Mouse (Mus musculus): ENCODE measurements around the gene Dnajc7. TPM values are rescaled to one million over a fixed set of nuclear protein-coding genes. Genes with fewer than 3 reads are reported as not detected.

Gene Dnajc7
- polyA plus RNA-seq, 1 experiment from 2014 or later = 91.9 TPM

DNA sequence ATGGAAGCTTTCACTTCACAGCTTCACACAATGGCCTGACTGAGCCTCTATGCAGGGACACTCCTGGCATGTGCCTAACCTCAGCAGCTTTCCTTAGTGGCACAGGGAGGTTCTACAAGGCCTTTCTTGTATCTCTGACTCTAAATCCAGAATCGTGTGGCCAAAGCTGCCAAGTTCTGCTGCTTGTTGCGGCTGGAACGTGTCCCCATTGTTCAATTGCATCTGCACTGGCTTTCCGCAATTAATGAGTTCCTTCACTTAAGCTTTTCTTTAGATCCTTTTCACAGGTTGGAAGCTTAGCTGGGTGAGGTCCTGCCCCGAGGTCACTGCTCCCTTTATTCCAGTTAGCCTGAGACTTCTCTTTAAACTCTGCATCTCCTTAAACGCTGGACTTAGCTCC is 86.1 kb downstream of the Dnajc7 start:
- WGBS = 63% methylated on average over 6 of the region's 6 CpGs
- Histone ChIP-seq H3K4me2 (replicated peaks; ENCODE audit: low read depth) (no peak overlapping the region), H3K4me3 (ENCODE audit: low read depth, low read length) (no peak overlapping the region), H3K9me3 (ENCODE audit: control insufficient read depth, low read length) (no peaks in the 10 kb centered on the region), H3K9ac (ENCODE audit: low read length) (no peak overlapping the region), H3K27ac (replicated peaks) (no peak overlapping the region), H3K4me1 (replicated peaks; ENCODE audit: control insufficient read depth, insufficient read depth) (no peaks in the 10 kb centered on the region), H3K36me3 (ENCODE audit: control insufficient read depth, insufficient read depth, low read length) (no peaks in the 10 kb centered on the region), H3K27me3 (ENCODE audit: control insufficient read depth, insufficient read depth, low read length) (no peaks in the 10 kb centered on the region)
- ATAC-seq (ENCODE audit: low FRiP score, low TSS enrichment) = no peak
- DNase-seq (ENCODE audit: low spot score) = no peak
- TF ChIP-seq EP300 (optimal IDR thresholded peaks at IDR 0.05) (no peak), CTCF (IDR thresholded peaks at IDR 0.05; ENCODE audit: low read depth) (no peak)

Other genes with a start within 250 kb of the Dnajc7 start
- gene Jup, start 222.4 kb downstream of the Dnajc7 start, polyA plus RNA-seq (2015; fragmentation: Nextera tagmentation; extraction: Ambion mirVana) = 234 and 259 TPM in 2 replicates
- gene P3h4, start 205.3 kb downstream of the Dnajc7 start, polyA plus RNA-seq (2015; fragmentation: Nextera tagmentation; extraction: Ambion mirVana) = 40.6 and 43.2 TPM in 2 replicates
- 59.5 and 62.1 TPM in 2 replicates for gene Fkbp10, start 204.5 kb downstream of the Dnajc7 start, polyA plus RNA-seq (2015; fragmentation: Nextera tagmentation; extraction: Ambion mirVana)
- 69.6 and 70.7 TPM in 2 replicates for gene Nt5c3b, start 178.4 kb downstream of the Dnajc7 start, polyA plus RNA-seq (2015; fragmentation: Nextera tagmentation; extraction: Ambion mirVana)
- 0.16 and 0.22 TPM in 2 replicates for gene Klhl10, start 178.3 kb downstream of the Dnajc7 start, polyA plus RNA-seq (2015; fragmentation: Nextera tagmentation; extraction: Ambion mirVana)
- gene Klhl11, start 147.4 kb downstream of the Dnajc7 start, polyA plus RNA-seq (2015; fragmentation: Nextera tagmentation; extraction: Ambion mirVana) = 2.6 and 3.3 TPM in 2 replicates
- 70.3 and 70.6 TPM in 2 replicates for gene Acly, start 92.2 kb downstream of the Dnajc7 start, polyA plus RNA-seq (2015; fragmentation: Nextera tagmentation; extraction: Ambion mirVana)
- 0.17 and 0.33 TPM in 2 replicates for gene Ttc25, start 74.6 kb downstream of the Dnajc7 start, polyA plus RNA-seq (2015; fragmentation: Nextera tagmentation; extraction: Ambion mirVana)
- 23.5 and 25.7 TPM in 2 replicates for gene Cnp, start 45.3 kb downstream of the Dnajc7 start, polyA plus RNA-seq (2015; fragmentation: Nextera tagmentation; extraction: Ambion mirVana)
- gene Nkiras2, start 924 bp downstream of the Dnajc7 start, polyA plus RNA-seq (2015; fragmentation: Nextera tagmentation; extraction: Ambion mirVana) = 59.0 and 63.1 TPM in 2 replicates
- gene Zfp385c, start 72.3 kb upstream of the Dnajc7 start, polyA plus RNA-seq (2015; fragmentation: Nextera tagmentation; extraction: Ambion mirVana) = 0.18 and 0.34 TPM in 2 replicates
- 2.6 and 2.9 TPM in 2 replicates for gene Dhx58, start 84.1 kb upstream of the Dnajc7 start, polyA plus RNA-seq (2015; fragmentation: Nextera tagmentation; extraction: Ambion mirVana)
- 24.6 and 27.2 TPM in 2 replicates for gene Kat2a, start 92.3 kb upstream of the Dnajc7 start, polyA plus RNA-seq (2015; fragmentation: Nextera tagmentation; extraction: Ambion mirVana)
- gene Hspb9, start 93.7 kb upstream of the Dnajc7 start, polyA plus RNA-seq (2015; fragmentation: Nextera tagmentation; extraction: Ambion mirVana) = 0.13 and 0.22 TPM in 2 replicates
- gene Rab5c, start 118.0 kb upstream of the Dnajc7 start, polyA plus RNA-seq (2015; fragmentation: Nextera tagmentation; extraction: Ambion mirVana) = 18.4 and 22.0 TPM in 2 replicates
- gene Kcnh4, start 139.8 kb upstream of the Dnajc7 start, polyA plus RNA-seq (2015; fragmentation: Nextera tagmentation; extraction: Ambion mirVana) = 0.06 TPM in 2 replicates
- gene Hcrt, start 142.8 kb upstream of the Dnajc7 start, polyA plus RNA-seq (2015; fragmentation: Nextera tagmentation; extraction: Ambion mirVana) = not detected in 2 replicates
- 3.6 and 3.9 TPM in 2 replicates for gene Ghdc, start 150.8 kb upstream of the Dnajc7 start, polyA plus RNA-seq (2015; fragmentation: Nextera tagmentation; extraction: Ambion mirVana)
- gene Stat5b, start 230.6 kb upstream of the Dnajc7 start, polyA plus RNA-seq (2015; fragmentation: Nextera tagmentation; extraction: Ambion mirVana) = 16.1 and 17.3 TPM in 2 replicates
- 13.0 and 13.5 TPM in 2 replicates for gene Stat5a, start 239.2 kb upstream of the Dnajc7 start, polyA plus RNA-seq (2015; fragmentation: Nextera tagmentation; extraction: Ambion mirVana)

Measured in stomach, postnatal 0 days (tissue).